Mouse (Mus musculus): Measurements from ENCODE around the gene Olfr530. TPM values are rescaled to one million over a fixed set of nuclear protein-coding genes. Genes with fewer than 3 reads are reported as not detected.

Gene Olfr530
- polyA plus RNA-seq (2015; fragmentation: Nextera tagmentation; extraction: Ambion mirVana): not detected in 2 replicates

DNA sequence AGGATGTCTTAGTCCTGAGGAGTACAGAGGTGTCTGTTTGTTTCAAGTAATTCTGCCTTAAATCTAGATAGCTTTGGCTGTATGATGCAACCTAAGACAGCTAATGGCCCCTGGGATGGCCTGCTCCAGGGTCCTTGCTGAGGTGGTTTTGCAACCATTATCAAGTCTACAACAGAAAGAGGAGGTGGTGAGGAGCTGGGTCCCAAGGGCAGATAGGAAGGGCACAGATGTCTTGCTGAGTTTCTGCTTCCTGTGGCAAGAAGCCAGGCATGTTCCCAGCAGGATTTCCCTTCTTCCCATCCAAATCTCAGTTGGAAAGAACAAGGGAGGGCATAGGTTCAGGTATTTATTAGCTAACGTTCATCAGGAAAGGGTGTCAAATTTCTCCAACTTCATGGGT lies at the start of gene Olfr530:
Gene Olfr530 (minus strand): TSS at position 101 of the 400 bp plus-strand sequence.
- Histone ChIP-seq H3K9ac (no peak within 1 kb of the TSS), H3K4me1 (no peaks in the 10 kb centered on the region), H3K9me3 (replicated peaks) (no peaks in the 10 kb centered on the region), H3K4me3 (replicated peaks) (no peak within 1 kb of the TSS), H3K27ac (no peak within 1 kb of the TSS), H3K27me3 (no peaks in the 10 kb centered on the region), H3K4me2 (no peak within 1 kb of the TSS), H3K36me3 (no peaks in the 10 kb centered on the region)
- no peak for ATAC-seq (replicated peaks; ENCODE audit: low FRiP score)
- 26% methylated on average over 1 of the region's 1 CpGs for WGBS

DNA sequence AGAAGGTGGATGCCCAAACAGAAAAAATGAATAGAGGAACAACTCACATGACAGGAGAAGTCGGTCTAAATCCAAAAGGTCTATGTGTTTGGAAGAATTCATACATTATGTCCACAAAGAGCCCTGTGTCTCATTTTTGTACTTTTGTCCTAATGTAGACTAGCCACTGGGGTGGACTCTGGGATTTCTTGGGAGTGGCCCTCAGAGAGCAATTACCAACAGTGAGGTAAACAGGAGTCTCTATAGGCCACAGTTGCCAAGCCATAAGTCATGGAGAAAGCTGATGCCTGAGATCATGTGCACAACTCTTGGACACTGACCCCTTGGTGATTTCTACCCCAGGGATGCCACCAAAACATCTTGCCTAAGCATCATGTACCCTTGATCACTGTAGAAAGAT lies 45.4 kb upstream of the Olfr530 start, which contains the start of gene Olfr532:
Gene Olfr532 (minus strand): TSS at position 101 of the 400 bp plus-strand sequence.
- WGBS: 93% methylated on average over 1 of the region's 1 CpGs
- Histone ChIP-seq H3K36me3 (no peaks in the 10 kb centered on the region), H3K27ac (no peak within 1 kb of the TSS)

DNA sequence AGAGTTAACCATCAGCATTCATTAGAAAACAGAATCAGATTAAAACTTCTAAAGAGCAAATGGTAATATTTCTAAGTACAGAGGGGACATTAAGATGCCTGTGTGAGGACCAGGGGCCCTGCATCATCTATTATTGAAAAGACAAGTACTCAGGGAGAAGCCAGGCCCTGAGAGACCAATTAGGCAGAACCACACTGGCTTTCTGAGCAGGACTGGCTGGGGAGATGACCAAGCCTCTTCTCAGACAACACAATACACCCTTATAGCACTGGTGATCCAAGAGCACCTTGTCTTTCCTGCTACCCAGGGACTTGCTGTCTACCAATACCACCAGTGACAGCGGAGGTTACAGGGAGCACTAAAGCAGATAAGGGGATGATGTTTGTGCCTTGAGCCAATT lies 26.7 kb upstream of the Olfr530 start, which contains the start of gene Olfr531:
Gene Olfr531 (minus strand): TSS at position 101 of the 400 bp plus-strand sequence.
- 95% methylated on average over 1 of the region's 1 CpGs for WGBS
- no peak within 1 kb of the TSS for H3K4me2 ChIP-seq
- no peaks in the 10 kb centered on the region for H3K36me3 ChIP-seq
- H3K4me1 ChIP-seq: no peaks in the 10 kb centered on the region
- no peak for ATAC-seq (replicated peaks; ENCODE audit: low FRiP score)
- no peak within 1 kb of the TSS for H3K4me3 ChIP-seq (replicated peaks)
- no peak within 1 kb of the TSS for H3K9ac ChIP-seq
- no peak within 1 kb of the TSS for H3K27ac ChIP-seq
- H3K9me3 ChIP-seq (replicated peaks): no peaks in the 10 kb centered on the region
- no peaks in the 10 kb centered on the region for H3K27me3 ChIP-seq

More for the DNA sequence above, 45.4 kb upstream of the Olfr530 start, which contains the start of gene Olfr532:
- Histone ChIP-seq H3K27me3 (no peaks in the 10 kb centered on the region), H3K4me2 (no peak within 1 kb of the TSS), H3K4me3 (replicated peaks) (no peak within 1 kb of the TSS), H3K9me3 (replicated peaks) (no peaks in the 10 kb centered on the region), H3K9ac (no peak within 1 kb of the TSS), H3K4me1 (no peaks in the 10 kb centered on the region)
- ATAC-seq (replicated peaks; ENCODE audit: low FRiP score): no peak

DNA sequence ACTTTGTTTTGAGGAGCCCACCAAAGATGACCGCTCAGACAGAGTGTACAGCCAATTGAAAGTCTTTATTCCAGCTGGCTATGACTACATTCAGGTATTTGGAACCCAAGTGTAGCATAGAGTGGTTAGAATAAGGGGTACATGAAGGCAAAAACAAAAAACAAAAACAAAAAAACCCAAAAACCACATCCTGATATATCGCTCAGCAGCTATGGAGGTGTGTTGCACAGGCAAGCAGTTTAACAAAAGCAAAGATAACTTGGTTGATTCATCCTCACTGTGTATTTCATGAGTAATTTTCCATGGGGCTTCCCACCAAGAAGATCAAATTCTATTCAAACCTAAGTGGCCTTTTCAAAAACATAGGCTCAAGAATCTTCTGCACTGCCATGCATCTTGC lies 780 bp upstream of the Olfr530 start:
- no peak overlapping the region for H3K9ac ChIP-seq
- WGBS: 95% methylated on average over 2 of the region's 2 CpGs
- no peaks in the 10 kb centered on the region for H3K9me3 ChIP-seq (replicated peaks)
- no peak overlapping the region for H3K4me3 ChIP-seq (replicated peaks)
- H3K27ac ChIP-seq: no peak overlapping the region
- no peaks in the 10 kb centered on the region for H3K36me3 ChIP-seq
- H3K27me3 ChIP-seq: no peaks in the 10 kb centered on the region
- H3K4me1 ChIP-seq: no peaks in the 10 kb centered on the region
- H3K4me2 ChIP-seq: no peak overlapping the region
- no peak for ATAC-seq (replicated peaks; ENCODE audit: low FRiP score)

DNA sequence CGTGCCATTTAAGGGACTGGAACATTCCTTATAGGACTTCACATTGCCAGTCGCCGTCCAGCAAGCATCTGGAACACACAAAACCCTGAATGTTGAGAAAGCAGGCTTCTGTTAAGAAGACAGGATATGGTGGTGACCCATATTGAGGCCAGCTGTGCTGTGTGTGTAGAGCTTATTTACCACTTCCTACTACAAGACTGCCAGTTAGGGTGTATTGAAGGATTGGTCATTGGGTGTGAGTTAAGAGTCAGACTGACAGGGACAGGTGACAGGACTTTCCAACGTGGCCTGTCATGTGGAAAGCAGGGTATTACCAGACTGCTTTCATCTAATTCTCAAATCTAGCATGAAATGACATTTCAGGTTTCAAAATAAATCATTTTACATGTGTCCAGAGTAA lies 1.8 kb downstream of the Olfr530 start:
- H3K4me2 ChIP-seq: no peak overlapping the region
- ATAC-seq (replicated peaks; ENCODE audit: low FRiP score): no peak
- no peaks in the 10 kb centered on the region for H3K36me3 ChIP-seq
- WGBS: 85% methylated on average over 4 of the region's 4 CpGs
- no peak overlapping the region for H3K9ac ChIP-seq
- H3K4me1 ChIP-seq: no peaks in the 10 kb centered on the region
- no peaks in the 10 kb centered on the region for H3K9me3 ChIP-seq (replicated peaks)
- H3K27me3 ChIP-seq: no peaks in the 10 kb centered on the region
- H3K4me3 ChIP-seq (replicated peaks): no peak overlapping the region
- H3K27ac ChIP-seq: no peak overlapping the region

DNA sequence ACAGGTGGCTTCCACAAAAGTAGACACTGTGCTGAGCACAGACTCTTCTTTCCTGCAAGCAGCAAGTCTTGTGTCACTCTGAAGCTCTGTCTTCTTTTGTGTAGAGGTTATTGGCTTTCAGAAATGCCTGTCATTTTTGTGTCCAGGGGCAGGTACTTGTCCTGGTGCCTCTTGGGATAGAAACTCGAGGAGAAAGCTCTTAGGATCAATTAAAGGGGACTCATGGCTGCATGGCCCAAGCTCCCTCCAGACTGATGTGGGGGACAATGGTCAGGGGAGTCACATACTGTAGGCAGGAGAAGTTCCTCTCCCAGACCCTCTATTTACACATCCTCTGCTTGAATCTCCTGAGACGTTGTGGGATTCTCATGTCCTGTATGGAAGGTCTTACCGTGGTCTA lies 14.6 kb downstream of the Olfr530 start, which contains the start of gene Olfr60:
Gene Olfr60 (minus strand): TSS at position 101 of the 400 bp plus-strand sequence.
- Histone ChIP-seq H3K4me1 (no peaks in the 10 kb centered on the region), H3K4me3 (replicated peaks) (no peak within 1 kb of the TSS), H3K9me3 (replicated peaks) (no peaks in the 10 kb centered on the region; the same call in 1 of the 2 replicates), H3K36me3 (no peaks in the 10 kb centered on the region), H3K4me2 (no peak within 1 kb of the TSS), H3K27ac (no peak within 1 kb of the TSS), H3K9ac (no peak within 1 kb of the TSS), H3K27me3 (no peaks in the 10 kb centered on the region)
- no peak for ATAC-seq (replicated peaks; ENCODE audit: low FRiP score)
- WGBS: 68% methylated on average over 3 of the region's 3 CpGs

DNA sequence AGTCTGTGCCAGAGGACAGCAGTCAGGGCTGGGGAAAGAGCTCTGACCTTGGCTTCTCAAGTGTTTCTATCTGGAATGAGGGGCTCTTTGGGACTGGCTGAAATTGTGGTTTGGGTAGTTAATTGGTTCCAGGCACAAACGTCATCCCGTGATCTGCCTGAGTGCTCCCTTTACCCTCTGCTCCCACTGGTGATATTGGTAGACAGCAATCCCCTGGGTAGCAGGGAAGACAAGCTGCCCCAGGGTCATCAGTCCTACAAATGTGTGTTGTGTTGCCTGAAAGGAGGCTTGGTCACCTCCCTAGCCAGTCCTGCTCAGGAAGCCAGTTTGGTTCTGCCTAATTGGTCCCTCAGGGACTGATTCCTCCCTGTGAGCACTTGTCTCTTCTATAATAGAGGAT lies 42.4 kb downstream of the Olfr530 start, which contains the start of gene Olfr527:
Gene Olfr527 (plus strand): TSS at position 301 of the 400 bp plus-strand sequence.
- 74% methylated on average over 2 of the region's 2 CpGs for WGBS
- Histone ChIP-seq H3K4me2 (no peak within 1 kb of the TSS), H3K36me3 (no peaks in the 10 kb centered on the region), H3K4me1 (no peaks in the 10 kb centered on the region), H3K9me3 (replicated peaks) (no peaks in the 10 kb centered on the region), H3K27ac (no peak within 1 kb of the TSS), H3K27me3 (no peaks in the 10 kb centered on the region), H3K9ac (no peak within 1 kb of the TSS), H3K4me3 (replicated peaks) (no peak within 1 kb of the TSS)
- ATAC-seq (replicated peaks; ENCODE audit: low FRiP score): no peak

DNA sequence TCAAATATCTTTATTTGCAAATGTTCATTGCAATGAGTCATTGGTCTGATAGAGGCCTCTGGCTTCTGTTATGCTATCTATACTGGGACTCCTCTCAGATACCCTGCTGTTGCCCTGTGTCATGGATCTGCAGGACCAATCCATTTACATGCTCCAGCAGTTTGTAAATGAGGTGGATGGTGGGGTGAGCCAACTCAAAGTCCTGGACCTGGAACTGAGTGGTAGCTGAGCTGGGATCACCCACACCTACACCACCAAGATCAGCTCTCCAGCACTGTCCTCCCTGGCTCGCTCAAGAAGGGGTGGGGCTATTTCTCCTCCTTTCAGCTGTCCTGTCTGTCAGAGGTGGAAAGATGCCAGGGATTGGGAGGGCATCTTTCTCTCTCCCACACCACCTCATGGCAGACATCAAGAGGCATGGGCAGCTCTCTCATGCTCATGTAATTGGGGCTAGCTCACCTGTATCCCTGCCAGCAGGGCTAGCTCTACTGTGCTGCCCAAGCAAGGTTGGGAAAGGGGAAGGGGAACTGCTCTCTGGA lies 46.3 kb downstream of the Olfr530 start:
- H3K9ac ChIP-seq: no peak overlapping the region
- H3K27me3 ChIP-seq: no peaks in the 10 kb centered on the region
- H3K4me2 ChIP-seq: no peak overlapping the region
- 63% methylated on average over 1 of the region's 1 CpGs for WGBS
- H3K4me1 ChIP-seq: no peaks in the 10 kb centered on the region
- H3K4me3 ChIP-seq (replicated peaks): no peak overlapping the region
- no peak for ATAC-seq (replicated peaks; ENCODE audit: low FRiP score)
- H3K27ac ChIP-seq: no peak overlapping the region
- no peaks in the 10 kb centered on the region for H3K9me3 ChIP-seq (replicated peaks)
- H3K36me3 ChIP-seq: no peaks in the 10 kb centered on the region

Other genes starting within 250 kb of the Olfr530 start
- gene Mtg1, start 238.8 kb downstream of the Olfr530 start, polyA plus RNA-seq (2015; fragmentation: Nextera tagmentation; extraction: Ambion mirVana): 26.3 and 28.1 TPM in 2 replicates
- gene Sprn, start 221.5 kb downstream of the Olfr530 start, polyA plus RNA-seq (2015; fragmentation: Nextera tagmentation; extraction: Ambion mirVana): 0.48 and 0.55 TPM in 2 replicates
- not detected in 2 replicates for gene Olfr522, start 211.6 kb downstream of the Olfr530 start, polyA plus RNA-seq (2015; fragmentation: Nextera tagmentation; extraction: Ambion mirVana)
- not detected in 2 replicates for gene Olfr523, start 203.1 kb downstream of the Olfr530 start, polyA plus RNA-seq (2015; fragmentation: Nextera tagmentation; extraction: Ambion mirVana)
- not detected in 2 replicates for gene Olfr524, start 170.4 kb downstream of the Olfr530 start, polyA plus RNA-seq (2015; fragmentation: Nextera tagmentation; extraction: Ambion mirVana)
- gene Cd163l1, start 158.1 kb downstream of the Olfr530 start, polyA plus RNA-seq (2015; fragmentation: Nextera tagmentation; extraction: Ambion mirVana): not detected in 2 replicates
- gene 5830411N06Rik, start 129.0 kb downstream of the Olfr530 start, polyA plus RNA-seq (2015; fragmentation: Nextera tagmentation; extraction: Ambion mirVana): not detected in 2 replicates
- gene Olfr525, start 55.5 kb downstream of the Olfr530 start, polyA plus RNA-seq (2015; fragmentation: Nextera tagmentation; extraction: Ambion mirVana): not detected in 2 replicates
- not detected in 2 replicates for gene Olfr527, start 42.3 kb downstream of the Olfr530 start, polyA plus RNA-seq (2015; fragmentation: Nextera tagmentation; extraction: Ambion mirVana)
- not detected in 2 replicates for gene Olfr60, start 14.7 kb downstream of the Olfr530 start, polyA plus RNA-seq (2015; fragmentation: Nextera tagmentation; extraction: Ambion mirVana)
- gene Olfr531, start 26.6 kb upstream of the Olfr530 start, polyA plus RNA-seq (2015; fragmentation: Nextera tagmentation; extraction: Ambion mirVana): not detected in 2 replicates
- not detected in 2 replicates for gene Olfr532, start 45.3 kb upstream of the Olfr530 start, polyA plus RNA-seq (2015; fragmentation: Nextera tagmentation; extraction: Ambion mirVana)
- gene Olfr533, start 87.0 kb upstream of the Olfr530 start, polyA plus RNA-seq (2015; fragmentation: Nextera tagmentation; extraction: Ambion mirVana): not detected in 2 replicates
- not detected in 2 replicates for gene Olfr535, start 107.9 kb upstream of the Olfr530 start, polyA plus RNA-seq (2015; fragmentation: Nextera tagmentation; extraction: Ambion mirVana)
- gene Olfr536, start 131.1 kb upstream of the Olfr530 start, polyA plus RNA-seq (2015; fragmentation: Nextera tagmentation; extraction: Ambion mirVana): not detected in 2 replicates
- gene Olfr538, start 191.6 kb upstream of the Olfr530 start, polyA plus RNA-seq (2015; fragmentation: Nextera tagmentation; extraction: Ambion mirVana): not detected in 2 replicates
- not detected in 2 replicates for gene Olfr46, start 224.9 kb upstream of the Olfr530 start, polyA plus RNA-seq (2015; fragmentation: Nextera tagmentation; extraction: Ambion mirVana)